In genomic region chr1:133379986-133380320, GRCm38 (mm10) we compare ENCODE assay signal across 25 mouse cellular contexts. TPM values are rescaled to one million over a fixed set of nuclear protein-coding genes. Genes with fewer than 3 reads are reported as not detected.
A peak's percentile ranks its signal among the peaks of the same experiment; 100 is the strongest.
DNase-seq lines count a peak whose midpoint lies in the region; ATAC-seq lines count a peak whose summit lies in the region.
"Had no signal": no experiment of that assay in that cellular context is flagged by ENCODE, and none has a peak within 500 bp of the region (broad histone marks: within the 10 kb centered on the region; RNA-seq: fewer than 3 reads in every experiment).

No protein-coding gene starts in this region.

- H3K36me3 ChIP-seq in heart, embryonic 13.5 days: peaks cover 17% of the 10 kb centered on the region
- H3K36me3 ChIP-seq in kidney, embryonic 15.5 days: peaks cover 22% of the 10 kb centered on the region
- peaks cover 22% of the 10 kb centered on the region for H3K36me3 ChIP-seq in midbrain, embryonic 12.5 days
- H3K36me3 ChIP-seq in midbrain, embryonic 15.5 days (replicated peaks): no peaks in the 10 kb centered on the region
- H3K36me3 ChIP-seq: liver, embryonic 15.5 days had no signal

- H3K9ac ChIP-seq in heart, embryonic 13.5 days: peak overlapping the region; percentile 33; the same call in 1 of the 2 replicates
- H3K9ac ChIP-seq in kidney, embryonic 15.5 days: no peak overlapping the region
- H3K9ac ChIP-seq in midbrain, embryonic 12.5 days (replicated peaks): 0 out of 2 replicates have a peak overlapping the region, but pooled peaks have one; percentile 28
- H3K9ac ChIP-seq in midbrain, embryonic 15.5 days: no peak overlapping the region
- H3K9ac ChIP-seq: forebrain, embryonic 12.5 days; heart, embryonic 12.5 days; liver, embryonic 15.5 days; neural tube, embryonic 12.5 days had no signal

- H3K27ac ChIP-seq in heart, embryonic 13.5 days (replicated peaks): no peak overlapping the region
- peak overlapping the region; percentile 13; the same call in 1 of the 2 replicates for H3K27ac ChIP-seq in kidney, embryonic 15.5 days
- H3K27ac ChIP-seq in midbrain, embryonic 12.5 days (replicated peaks): no peak overlapping the region
- no peak overlapping the region for H3K27ac ChIP-seq in midbrain, embryonic 15.5 days
- H3K27ac ChIP-seq: forebrain, embryonic 12.5 days; left cerebral cortex, adult 2 months; liver, embryonic 15.5 days; macrophage; neural tube, embryonic 12.5 days had no signal

- intact Hi-C loops in heart, postnatal 10 days (cut with DNase I): no loop called here

- H3K4me2 ChIP-seq in heart, embryonic 13.5 days: no peak overlapping the region
- H3K4me2 ChIP-seq in kidney, embryonic 15.5 days: no peak overlapping the region
- H3K4me2 ChIP-seq in midbrain, embryonic 12.5 days (replicated peaks): no peak overlapping the region
- H3K4me2 ChIP-seq in midbrain, embryonic 15.5 days: no peak overlapping the region
- H3K4me2 ChIP-seq: forebrain, embryonic 12.5 days; heart, embryonic 12.5 days; liver, embryonic 15.5 days; neural tube, embryonic 12.5 days had no signal

- no peak for DNase-seq in heart, postnatal 10 days
- DNase-seq in kidney, adult 11 months: no peak
- DNase-seq: adrenal gland, adult 2 months; cerebellum, adult 11 months; cerebellum, adult 9-11 months; gastrocnemius, postnatal 36 days; thymus, postnatal 25 days had no signal

- 76% methylated on average over 3 of the region's 3 CpGs for WGBS in heart, embryonic 13.5 days
- WGBS in kidney, embryonic 15.5 days: 73% methylated on average over 3 of the region's 3 CpGs
- 75% methylated on average over 3 of the region's 3 CpGs for WGBS in midbrain, embryonic 12.5 days
- WGBS in midbrain, embryonic 15.5 days: 74% methylated on average over 3 of the region's 3 CpGs

- no peak for ATAC-seq in heart, embryonic 13.5 days (ENCODE audit: extremely low read depth, insufficient number of reproducible peaks, low FRiP score, low TSS enrichment)
- ATAC-seq in kidney, embryonic 15.5 days (replicated peaks; ENCODE audit: low FRiP score): no peak
- no peak for ATAC-seq in midbrain, embryonic 12.5 days (ENCODE audit: low FRiP score, low read depth)
- ATAC-seq in midbrain, embryonic 15.5 days (replicated peaks): no peak

- H3K9me3 ChIP-seq in heart, embryonic 13.5 days: no peaks in the 10 kb centered on the region
- H3K9me3 ChIP-seq in kidney, embryonic 15.5 days (replicated peaks): no peaks in the 10 kb centered on the region
- H3K9me3 ChIP-seq in midbrain, embryonic 12.5 days: no peaks in the 10 kb centered on the region
- H3K9me3 ChIP-seq in midbrain, embryonic 15.5 days: no peaks in the 10 kb centered on the region
- H3K9me3 ChIP-seq: forebrain, embryonic 12.5 days; heart, embryonic 12.5 days; liver, embryonic 15.5 days; neural tube, embryonic 12.5 days had no signal

- no peak overlapping the region for H3K4me3 ChIP-seq in heart, embryonic 13.5 days
- H3K4me3 ChIP-seq in kidney, embryonic 15.5 days (replicated peaks): no peak overlapping the region
- H3K4me3 ChIP-seq in midbrain, embryonic 12.5 days: no peak overlapping the region
- H3K4me3 ChIP-seq in midbrain, embryonic 15.5 days: no peak overlapping the region
- H3K4me3 ChIP-seq: forebrain, embryonic 12.5 days; heart, embryonic 12.5 days; left cerebral cortex, adult 2 months; liver, embryonic 15.5 days; neural tube, embryonic 12.5 days had no signal

- H3K4me1 ChIP-seq in heart, embryonic 13.5 days: peaks cover 19% of the 10 kb centered on the region
- H3K4me1 ChIP-seq in kidney, embryonic 15.5 days: peaks cover 37% of the 10 kb centered on the region
- H3K4me1 ChIP-seq in midbrain, embryonic 12.5 days: peaks cover 19% of the 10 kb centered on the region; the same call in 1 of the 2 replicates
- peaks cover 7% of the 10 kb centered on the region for H3K4me1 ChIP-seq in midbrain, embryonic 15.5 days

- 0 out of 2 replicates have a peak, but pooled peaks cover 3% of the 10 kb centered on the region for H3K27me3 ChIP-seq in heart, embryonic 13.5 days (replicated peaks)
- H3K27me3 ChIP-seq in kidney, embryonic 15.5 days: no peaks in the 10 kb centered on the region
- no peaks in the 10 kb centered on the region for H3K27me3 ChIP-seq in midbrain, embryonic 12.5 days
- no peaks in the 10 kb centered on the region for H3K27me3 ChIP-seq in midbrain, embryonic 15.5 days (replicated peaks)
- H3K27me3 ChIP-seq: forebrain, embryonic 12.5 days; heart, embryonic 12.5 days; liver, embryonic 15.5 days; neural tube, embryonic 12.5 days had no signal

RNA-seq across cellular contexts. Expression of gene Etnk2, which starts 16.6 kb away (rescaled TPM):
- 1.5 and 1.6 TPM in 2 replicates for polyA plus RNA-seq in heart, embryonic 13.5 days (2015; fragmentation: Nextera tagmentation; extraction: Ambion mirVana)
- 1 to 10 TPM in 1 of 2 experiments, under 1 TPM in 1; 0.82 to 1.1 TPM for total RNA-seq in heart, postnatal 10 days (2021)
- polyA plus RNA-seq in kidney, embryonic 15.5 days (2015; fragmentation: Nextera tagmentation; extraction: Ambion mirVana): 3.3 and 4.0 TPM in 2 replicates
- polyA plus RNA-seq in midbrain, embryonic 12.5 days (2016; fragmentation: Nextera tagmentation; extraction: Ambion mirVana): 3.8 and 3.9 TPM in 2 replicates
- polyA plus RNA-seq in midbrain, embryonic 15.5 days (2015; fragmentation: Nextera tagmentation; extraction: Ambion mirVana): 20.0 and 21.9 TPM in 2 replicates
- total RNA-seq: common myeloid progenitor, adult 5-6 weeks had no signal
- polyA plus RNA-seq: C2C12, macrophage had no signal

RNA-seq across cellular contexts. Expression of gene Ren1, which starts 29.6 kb away (rescaled TPM):
- 0.39 TPM in 1 of 2 replicates, not detected in the other for polyA plus RNA-seq in heart, embryonic 13.5 days (2015; fragmentation: Nextera tagmentation; extraction: Ambion mirVana)
- total RNA-seq in heart, postnatal 10 days (2021): under 1 TPM; 0.22 TPM
- polyA plus RNA-seq in kidney, embryonic 15.5 days (2015; fragmentation: Nextera tagmentation; extraction: Ambion mirVana): 251 and 332 TPM in 2 replicates
- not detected in 2 replicates for polyA plus RNA-seq in midbrain, embryonic 12.5 days (2016; fragmentation: Nextera tagmentation; extraction: Ambion mirVana)
- polyA plus RNA-seq in midbrain, embryonic 15.5 days (2015; fragmentation: Nextera tagmentation; extraction: Ambion mirVana): 0.18 TPM in 1 of 2 replicates, not detected in the other
- total RNA-seq: common myeloid progenitor, adult 5-6 weeks; gastrocnemius, postnatal 36 days; left cerebral cortex, adult 2 months; left cerebral cortex, postnatal 36 days had no signal
- polyA plus RNA-seq: C2C12; forebrain, embryonic 12.5 days; macrophage; spleen, adult 2 months had no signal

RNA-seq across cellular contexts. Expression of gene Sox13, which starts 44.2 kb away (rescaled TPM):
- 4.3 and 4.9 TPM in 2 replicates for polyA plus RNA-seq in heart, embryonic 13.5 days (2015; fragmentation: Nextera tagmentation; extraction: Ambion mirVana)
- 10 to 100 TPM; 29.6 to 33.4 TPM for total RNA-seq in heart, postnatal 10 days (2021)
- 15.0 and 16.2 TPM in 2 replicates for polyA plus RNA-seq in kidney, embryonic 15.5 days (2015; fragmentation: Nextera tagmentation; extraction: Ambion mirVana)
- 31.0 and 33.6 TPM in 2 replicates for polyA plus RNA-seq in midbrain, embryonic 12.5 days (2016; fragmentation: Nextera tagmentation; extraction: Ambion mirVana)
- 6.5 and 7.4 TPM in 2 replicates for polyA plus RNA-seq in midbrain, embryonic 15.5 days (2015; fragmentation: Nextera tagmentation; extraction: Ambion mirVana)
- total RNA-seq: MEL had no signal

RNA-seq across cellular contexts. Expression of gene Kiss1, which starts 58.3 kb away (rescaled TPM):
- 0.60 TPM in 1 of 2 replicates, not detected in the other for polyA plus RNA-seq in heart, embryonic 13.5 days (2015; fragmentation: Nextera tagmentation; extraction: Ambion mirVana)
- total RNA-seq in heart, postnatal 10 days (2021): not detected
- not detected in 2 replicates for polyA plus RNA-seq in kidney, embryonic 15.5 days (2015; fragmentation: Nextera tagmentation; extraction: Ambion mirVana)
- polyA plus RNA-seq in midbrain, embryonic 12.5 days (2016; fragmentation: Nextera tagmentation; extraction: Ambion mirVana): not detected in 2 replicates
- not detected in 2 replicates for polyA plus RNA-seq in midbrain, embryonic 15.5 days (2015; fragmentation: Nextera tagmentation; extraction: Ambion mirVana)
- total RNA-seq: adrenal gland, adult 2 months; adrenal gland, postnatal 4 days; common myeloid progenitor, adult 5-6 weeks; gastrocnemius, postnatal 36 days; heart, postnatal 4 days; left cerebral cortex, postnatal 36 days; MEL had no signal
- polyA plus RNA-seq: adrenal gland, adult 2 months; C2C12; forebrain, embryonic 12.5 days; heart, embryonic 12.5 days; limb, embryonic 14.5 days; liver, embryonic 15.5 days; macrophage; neural tube, embryonic 12.5 days; spleen, adult 2 months had no signal

Comparison
In these comparisons a context has a peak if more than half of its experiments do, and no peak if none do; other contexts are left out.
1. H3K9ac ChIP-seq: peak in heart, embryonic 13.5 days (single experiment) and midbrain, embryonic 12.5 days (single experiment); none in kidney, embryonic 15.5 days (single experiment) and midbrain, embryonic 15.5 days (single experiment).
2. RNA of gene Ren1, which starts 29.6 kb away (polyA plus RNA-seq): 251 to 332 TPM in kidney, embryonic 15.5 days; 0.39 TPM in heart, embryonic 13.5 days, not detected in midbrain, embryonic 12.5 days and 0.18 TPM in midbrain, embryonic 15.5 days; every median in the first group is over 100 times any median in the second.